Mouse (Mus musculus): ENCODE measurements at regions not wholly inside any gene's neighbourhood (a gene's known extent, or its start where the extent isn't known, plus 50 kb on each side); places are given as distances from the start of the nearest gene placed in this dataset.

DNA sequence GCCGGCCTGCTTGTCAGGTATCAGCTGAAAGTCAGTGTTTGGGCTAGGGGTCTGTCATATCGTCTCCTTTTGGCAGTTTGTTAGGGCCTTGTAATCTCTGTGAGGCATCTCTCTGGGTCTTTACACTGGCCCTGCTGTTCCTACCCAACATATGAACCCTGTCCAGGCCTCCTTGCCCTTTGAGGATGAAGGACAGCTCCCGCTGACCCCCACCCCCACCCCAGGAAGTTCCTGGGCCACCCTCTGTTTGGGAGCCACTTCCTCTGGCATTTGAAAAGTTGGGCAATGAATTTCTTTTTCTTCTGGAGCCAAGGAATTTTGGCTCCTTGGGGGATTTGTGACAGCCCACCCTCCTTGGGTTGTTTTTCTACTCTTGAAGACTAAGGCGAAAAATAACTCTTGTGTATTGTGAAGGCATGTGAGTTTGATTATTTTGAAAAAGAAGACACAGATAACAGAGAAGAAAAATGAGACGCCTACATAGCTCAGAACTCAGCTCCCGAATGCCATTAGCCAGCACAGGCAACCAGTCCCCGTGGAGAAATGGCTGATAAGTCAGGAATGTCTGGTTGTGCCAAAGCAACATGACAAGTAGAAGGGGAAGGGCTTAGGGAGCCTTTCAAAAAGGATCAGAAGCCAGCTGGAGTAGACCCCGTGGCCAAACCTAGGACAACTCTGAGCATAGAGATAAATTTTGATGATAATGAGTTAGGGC is 249.5 kb downstream of the Gm49356 start:
- no peaks in the 10 kb centered on the region for H3K4me1 ChIP-seq (ENCODE audit: control insufficient read depth, insufficient read depth, low read length)
- TF ChIP-seq POLR2A (IDR thresholded peaks at IDR 0.05; ENCODE audit: low read depth, low read length) (no peak), CTCF (IDR thresholded peaks at IDR 0.05; ENCODE audit: borderline replicate concordance, insufficient read depth, low read length) (no peak)
- no peak overlapping the region for H3K4me3 ChIP-seq (ENCODE audit: insufficient read depth, low read length)
- H3K27ac ChIP-seq (ENCODE audit: insufficient read depth, low read length), result no peak overlapping the region

DNA sequence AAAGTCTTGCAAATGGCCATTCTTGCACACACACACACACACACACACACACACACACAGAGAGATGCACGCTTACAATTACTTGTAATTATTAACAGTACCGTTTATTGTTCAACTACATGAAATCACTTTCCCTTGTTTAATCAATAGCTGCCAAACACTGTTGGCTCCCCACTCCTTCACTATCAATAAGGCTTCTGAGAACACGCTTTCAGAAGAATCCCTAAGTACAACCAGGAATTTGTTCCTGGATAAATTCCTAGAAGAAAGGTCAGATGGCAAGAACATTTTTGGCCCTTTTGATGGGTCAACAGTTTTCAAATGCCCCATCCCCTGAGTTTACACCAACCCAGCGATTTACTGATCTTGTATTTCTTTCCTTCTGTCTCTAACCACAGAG is 252.5 kb downstream of the Gm49356 start:
- Histone ChIP-seq H3K27ac (ENCODE audit: insufficient read depth, low read length) (no peak overlapping the region), H3K4me1 (ENCODE audit: control insufficient read depth, insufficient read depth, low read length) (no peaks in the 10 kb centered on the region), H3K4me3 (ENCODE audit: insufficient read depth, low read length) (no peak overlapping the region)
- no peak for TF ChIP-seq CTCF (IDR thresholded peaks at IDR 0.05; ENCODE audit: borderline replicate concordance, insufficient read depth, low read length)

DNA sequence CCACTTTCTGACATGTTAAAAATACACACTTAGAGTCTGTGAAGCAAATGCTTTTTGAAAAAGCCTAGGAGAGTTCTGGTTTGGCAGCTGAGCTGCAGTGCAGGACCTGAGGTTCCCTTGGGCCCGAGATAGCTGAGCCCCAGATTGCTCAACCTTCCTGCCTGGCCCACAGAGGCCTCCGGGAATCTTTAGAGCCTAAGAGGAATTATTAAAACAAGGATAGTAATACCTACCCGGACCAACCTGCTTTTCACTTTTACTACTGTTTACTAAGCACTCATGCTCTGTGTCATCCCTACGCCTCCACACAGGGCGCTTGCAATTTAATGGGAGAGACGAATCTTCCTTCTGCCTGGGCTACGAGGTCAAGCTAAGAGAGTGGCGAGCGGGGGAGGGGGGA is 253.4 kb downstream of the Gm49356 start:
- Histone ChIP-seq H3K4me1 (ENCODE audit: control insufficient read depth, insufficient read depth, low read length) (peaks cover 4% of the 10 kb centered on the region; the same call in 1 of the 2 replicates), H3K27ac (ENCODE audit: insufficient read depth, low read length) (no peak overlapping the region), H3K4me3 (ENCODE audit: insufficient read depth, low read length) (no peak overlapping the region)
- TF ChIP-seq POLR2A (IDR thresholded peaks at IDR 0.05; ENCODE audit: low read depth, low read length), result no peak
- no peak for TF ChIP-seq CTCF (IDR thresholded peaks at IDR 0.05; ENCODE audit: borderline replicate concordance, insufficient read depth, low read length)

DNA sequence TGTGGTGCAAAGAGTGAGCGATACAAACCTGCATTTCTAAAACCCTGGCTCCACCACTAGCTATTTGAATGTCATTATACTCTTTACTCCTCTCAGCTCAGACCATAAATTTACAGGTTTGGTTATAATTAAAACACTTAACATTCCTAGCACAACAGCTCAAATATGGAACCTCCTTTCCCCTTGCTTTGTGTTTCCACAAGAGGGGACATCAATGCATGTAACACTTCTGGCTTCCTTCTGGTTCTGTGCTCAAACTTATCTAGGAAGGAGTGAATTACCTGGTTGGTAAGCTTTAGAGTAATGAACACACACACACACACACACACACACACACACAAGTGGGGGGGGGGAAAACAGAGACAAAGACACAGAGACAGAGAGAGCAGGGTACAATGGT is 254.8 kb downstream of the Gm49356 start:
- TF ChIP-seq CTCF (IDR thresholded peaks at IDR 0.05; ENCODE audit: borderline replicate concordance, insufficient read depth, low read length), result no peak
- no peak for TF ChIP-seq POLR2A (IDR thresholded peaks at IDR 0.05; ENCODE audit: low read depth, low read length)
- Histone ChIP-seq H3K4me3 (ENCODE audit: insufficient read depth, low read length) (no peak overlapping the region), H3K27ac (ENCODE audit: insufficient read depth, low read length) (no peak overlapping the region), H3K4me1 (ENCODE audit: control insufficient read depth, insufficient read depth, low read length) (peaks cover 4% of the 10 kb centered on the region; the same call in 1 of the 2 replicates)

DNA sequence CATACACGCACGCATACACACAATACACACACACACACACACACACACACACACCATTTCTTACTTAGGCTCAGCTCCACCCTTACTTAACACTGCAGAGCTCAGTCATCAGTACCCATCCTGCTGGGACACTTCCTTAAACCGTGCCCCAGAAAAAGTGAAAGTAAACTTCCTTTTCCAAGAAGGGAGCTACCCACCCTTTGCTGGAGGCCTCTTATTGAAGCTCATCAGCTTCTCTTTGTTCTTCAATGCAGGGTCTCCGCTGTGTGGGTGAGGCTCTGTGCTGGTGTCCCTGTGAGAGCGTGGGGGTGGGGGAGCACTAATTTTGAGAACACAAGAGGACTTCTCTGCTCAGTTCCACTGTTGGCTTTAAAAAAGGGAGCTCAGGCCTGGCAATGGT is 256.6 kb downstream of the Gm49356 start:
- no peak overlapping the region for H3K4me3 ChIP-seq (ENCODE audit: insufficient read depth, low read length)
- no peak for TF ChIP-seq CTCF (IDR thresholded peaks at IDR 0.05; ENCODE audit: borderline replicate concordance, insufficient read depth, low read length)
- no peak for TF ChIP-seq POLR2A (IDR thresholded peaks at IDR 0.05; ENCODE audit: low read depth, low read length)
- no peak overlapping the region for H3K27ac ChIP-seq (ENCODE audit: insufficient read depth, low read length)
- H3K4me1 ChIP-seq (ENCODE audit: control insufficient read depth, insufficient read depth, low read length), result peaks cover 4% of the 10 kb centered on the region; the same call in 1 of the 2 replicates

GRCm38 (mm10) chr15:59146111-59146510 is 257.0 kb downstream of the Gm49356 start:
- H3K4me1 ChIP-seq (ENCODE audit: control insufficient read depth, insufficient read depth, low read length), result peaks cover 4% of the 10 kb centered on the region; the same call in 1 of the 2 replicates
- H3K4me3 ChIP-seq (ENCODE audit: insufficient read depth, low read length), result no peak overlapping the region
- TF ChIP-seq CTCF (IDR thresholded peaks at IDR 0.05; ENCODE audit: borderline replicate concordance, insufficient read depth, low read length) (no peak), POLR2A (IDR thresholded peaks at IDR 0.05; ENCODE audit: low read depth, low read length) (no peak)
- H3K27ac ChIP-seq (ENCODE audit: insufficient read depth, low read length), result no peak overlapping the region

DNA sequence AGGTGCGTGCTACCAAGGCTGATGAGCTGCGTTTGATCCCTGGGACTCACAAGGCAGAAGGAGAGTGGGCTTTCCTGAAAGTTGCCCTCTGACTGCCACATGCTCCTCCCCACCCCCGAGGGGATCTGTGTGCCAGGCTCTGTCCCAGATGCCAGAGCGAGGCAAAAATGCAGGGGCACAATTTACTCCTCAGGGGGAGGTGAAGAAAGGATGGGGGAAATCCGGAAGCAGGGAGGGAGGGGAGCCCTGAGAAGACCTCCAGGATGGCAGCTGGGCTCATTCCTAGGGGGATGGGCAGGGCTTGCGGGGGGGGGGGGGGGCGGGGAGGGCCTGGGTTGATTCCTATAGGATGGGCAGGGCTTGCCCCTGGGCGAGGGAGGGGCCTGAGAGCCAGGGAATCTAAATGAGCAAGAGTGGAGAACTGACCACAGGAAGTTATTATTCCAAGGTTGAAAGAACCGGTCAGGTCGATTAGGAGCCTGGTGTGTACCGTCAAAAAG is 257.5 kb downstream of the Gm49356 start:
- TF ChIP-seq POLR2A (IDR thresholded peaks at IDR 0.05; ENCODE audit: low read depth, low read length) (no peak), CTCF (IDR thresholded peaks at IDR 0.05; ENCODE audit: borderline replicate concordance, insufficient read depth, low read length) (no peak)

DNA sequence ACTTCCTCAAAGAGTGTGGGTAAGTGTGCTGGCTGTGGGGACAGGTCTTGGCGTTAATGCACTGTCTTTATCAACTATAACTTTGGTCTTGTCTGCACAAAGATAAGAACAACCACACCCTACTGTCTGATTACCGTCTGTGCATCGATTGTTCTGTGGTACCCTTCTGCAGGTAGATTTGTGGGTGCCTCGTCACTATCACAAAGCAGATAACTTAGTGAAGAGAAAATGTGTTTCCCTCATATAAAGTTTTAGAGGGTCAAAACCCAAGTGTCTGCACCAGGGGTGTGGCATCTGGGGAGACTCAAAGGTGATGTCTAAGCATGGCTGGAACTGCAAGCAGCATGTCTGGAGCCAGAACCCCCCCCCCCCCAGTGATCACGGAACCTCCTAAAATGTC is 259.4 kb downstream of the Gm49356 start:
- TF ChIP-seq POLR2A (IDR thresholded peaks at IDR 0.05; ENCODE audit: low read depth, low read length), result no peak
- TF ChIP-seq CTCF (IDR thresholded peaks at IDR 0.05; ENCODE audit: borderline replicate concordance, insufficient read depth, low read length), result no peak
- Histone ChIP-seq H3K27ac (ENCODE audit: insufficient read depth, low read length) (no peak overlapping the region), H3K4me3 (ENCODE audit: insufficient read depth, low read length) (no peak overlapping the region), H3K4me1 (ENCODE audit: control insufficient read depth, insufficient read depth, low read length) (peaks cover 4% of the 10 kb centered on the region; the same call in 1 of the 2 replicates)

More for the DNA sequence above, 257.5 kb downstream of the Gm49356 start:
- H3K27ac ChIP-seq (ENCODE audit: insufficient read depth, low read length), result no peak overlapping the region
- H3K4me3 ChIP-seq (ENCODE audit: insufficient read depth, low read length), result no peak overlapping the region
- peaks cover 4% of the 10 kb centered on the region; the same call in 1 of the 2 replicates for H3K4me1 ChIP-seq (ENCODE audit: control insufficient read depth, insufficient read depth, low read length)

- peaks cover 4% of the 10 kb centered on the region; the same call in 1 of the 2 replicates for H3K4me1 ChIP-seq (ENCODE audit: control insufficient read depth, insufficient read depth, low read length)
- H3K27ac ChIP-seq (ENCODE audit: insufficient read depth, low read length), result 0 out of 2 replicates have a peak overlapping the region, but pooled peaks have one; percentile 10
- no peak for TF ChIP-seq CTCF (IDR thresholded peaks at IDR 0.05; ENCODE audit: borderline replicate concordance, insufficient read depth, low read length)
- no peak for TF ChIP-seq POLR2A (IDR thresholded peaks at IDR 0.05; ENCODE audit: low read depth, low read length)
- no peak overlapping the region for H3K4me3 ChIP-seq (ENCODE audit: insufficient read depth, low read length)
Observed at GRCm38 (mm10) chr15:59151506-59151905, 262.4 kb downstream of the Gm49356 start.

- H3K27ac ChIP-seq (ENCODE audit: insufficient read depth, low read length), result no peak overlapping the region
- H3K4me3 ChIP-seq (ENCODE audit: insufficient read depth, low read length), result no peak overlapping the region
- TF ChIP-seq CTCF (IDR thresholded peaks at IDR 0.05; ENCODE audit: borderline replicate concordance, insufficient read depth, low read length) (no peak), POLR2A (IDR thresholded peaks at IDR 0.05; ENCODE audit: low read depth, low read length) (no peak)
- no peaks in the 10 kb centered on the region for H3K4me1 ChIP-seq (ENCODE audit: control insufficient read depth, insufficient read depth, low read length)
Observed at GRCm38 (mm10) chr15:59152786-59153388, 263.8 kb downstream of the Gm49356 start.
